Mouse (Mus musculus): Measurements from ENCODE around the gene Plac8.

The Plac8 gene

DNA sequence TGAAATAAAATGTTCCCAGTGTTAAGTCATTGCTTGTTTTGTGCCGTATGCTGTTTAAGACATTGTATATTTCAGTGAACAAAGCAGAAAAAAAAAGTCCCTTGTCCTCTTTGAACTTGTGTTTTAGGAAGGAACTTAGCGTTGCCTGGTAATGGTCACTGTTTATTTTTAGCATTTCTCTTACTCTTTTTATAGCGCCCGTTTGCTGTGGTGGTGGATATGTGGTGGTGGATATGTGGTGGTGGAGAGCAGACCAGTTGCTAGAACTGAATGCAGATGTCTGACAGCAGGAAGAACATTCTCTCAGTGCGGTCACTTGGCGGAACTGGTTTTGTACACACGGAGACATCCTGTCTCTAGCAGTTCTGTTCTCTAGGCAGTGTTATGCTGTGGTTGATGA, 45.9 kb downstream of the Plac8 start:
- no peak for DNase-seq

DNA sequence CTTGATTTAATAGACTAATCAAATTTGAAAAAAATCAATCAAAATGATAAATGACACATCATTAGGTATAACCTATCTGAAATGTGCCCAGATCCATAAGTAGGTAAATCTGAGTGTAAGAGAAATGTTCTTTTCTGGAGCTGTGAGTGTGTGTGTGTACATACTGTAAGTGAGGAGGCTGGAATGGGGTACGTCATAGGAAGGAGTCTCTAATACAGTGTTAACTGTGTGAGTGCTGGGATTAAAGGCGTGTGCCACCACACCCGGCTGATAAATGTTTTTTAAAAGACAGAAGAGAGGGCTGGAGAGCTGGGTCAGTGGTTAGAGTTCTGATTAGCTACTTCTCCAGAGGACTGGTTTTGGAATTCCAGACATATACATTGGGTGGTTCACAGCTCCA, 46.4 kb downstream of the Plac8 start:
- DNase-seq: no peak

DNA sequence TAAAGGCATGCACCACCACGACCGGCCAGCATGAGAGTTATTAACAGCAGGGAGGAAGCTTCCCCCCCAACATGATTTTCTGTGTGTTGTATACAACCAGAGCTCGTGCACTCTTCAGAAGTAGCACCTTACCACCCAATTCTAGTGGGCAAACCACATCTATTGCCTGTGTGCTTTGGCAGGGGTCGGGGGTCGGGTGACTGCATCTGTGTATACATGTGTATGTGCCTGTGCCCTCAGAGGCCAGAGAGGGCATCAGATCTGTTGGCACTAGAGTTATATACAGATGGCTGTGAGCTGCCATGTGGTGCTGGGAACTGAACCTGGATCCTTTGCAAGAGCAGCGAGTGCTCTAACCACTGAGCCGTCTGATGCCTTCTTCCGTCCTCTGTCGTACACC, 47.1 kb downstream of the Plac8 start:
- DNase-seq: no peak

GRCm38 (mm10) chr5:100523331-100523730, 48.7 kb downstream of the Plac8 start:
- DNase-seq: no peak

GRCm38 (mm10) chr5:100520223-100520622, 51.8 kb downstream of the Plac8 start:
- no peak for DNase-seq

GRCm38 (mm10) chr5:100519027-100519411, 53.0 kb downstream of the Plac8 start:
- no peak for DNase-seq

DNA sequence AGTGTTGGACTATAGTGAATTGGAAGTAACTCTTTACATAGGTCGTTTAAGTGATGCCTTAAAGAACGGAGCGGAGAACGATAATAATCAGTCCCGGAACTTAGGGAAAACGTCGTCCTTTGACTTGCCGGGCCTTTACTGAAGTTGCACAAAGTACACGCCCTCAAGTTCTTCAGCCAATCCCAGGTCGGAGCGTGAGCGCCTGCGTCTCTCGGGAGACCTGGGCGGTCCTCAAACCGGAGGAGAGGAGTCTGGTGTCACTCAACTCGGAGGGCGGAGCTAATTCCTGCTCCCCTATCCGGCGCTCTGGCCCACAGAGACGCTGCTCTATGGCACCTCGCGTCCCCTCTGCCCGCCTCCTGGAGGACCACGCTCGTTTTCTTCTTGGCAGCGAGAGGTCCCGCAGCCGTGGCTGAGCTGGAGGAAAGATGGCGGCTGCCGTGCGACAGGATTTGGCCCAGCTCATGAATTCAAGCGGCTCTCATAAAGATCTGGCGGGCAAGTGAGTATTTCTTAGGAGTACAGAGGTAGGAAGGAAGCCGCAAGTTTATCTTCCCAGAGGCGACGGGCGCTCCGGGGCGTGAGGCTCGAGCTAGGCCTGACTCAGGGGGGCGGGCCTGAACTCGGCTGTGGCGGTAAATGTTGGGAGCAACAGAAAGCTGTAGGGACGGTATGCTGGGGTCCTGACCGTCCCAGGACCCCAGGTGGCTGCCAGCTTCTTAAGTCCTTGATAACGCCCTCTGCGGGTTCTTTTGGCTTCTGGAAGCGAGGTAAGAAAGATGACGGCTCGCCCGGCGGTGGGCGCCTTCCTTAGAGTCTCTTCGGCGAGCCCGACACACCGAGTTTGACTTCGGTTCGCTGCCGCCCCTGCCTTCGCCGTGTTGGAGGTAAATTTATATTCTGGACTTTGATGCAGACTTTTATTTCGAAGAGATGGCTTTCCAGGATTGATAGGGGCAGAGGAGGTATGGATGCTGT, 53.7 kb downstream of the Plac8 start, which contains the start of gene Cops4:
TSS of gene Cops4 (plus strand) at position 261 of the 978 bp plus-strand sequence.
- peak; percentile 98 to 99 for DNase-seq

DNA sequence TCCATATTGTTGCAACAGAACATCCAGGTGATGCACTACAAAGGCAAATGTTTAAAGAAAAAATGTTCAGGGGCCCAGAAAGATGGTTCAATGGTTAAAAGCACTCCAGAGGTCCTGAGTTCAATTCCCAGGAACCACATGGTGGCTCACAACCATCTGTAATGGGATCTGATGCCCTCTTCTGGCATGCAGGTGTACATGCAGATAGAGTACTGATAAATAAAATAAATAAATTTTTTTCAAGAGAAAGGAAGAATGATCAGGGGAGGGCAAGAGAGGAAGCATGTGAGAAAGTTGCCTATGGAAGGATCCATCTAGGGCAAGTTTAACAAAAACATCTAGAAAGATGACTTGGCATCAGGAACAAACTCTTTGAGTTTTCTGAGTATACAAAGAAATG, 59.5 kb downstream of the Plac8 start:
- no peak for DNase-seq

DNA sequence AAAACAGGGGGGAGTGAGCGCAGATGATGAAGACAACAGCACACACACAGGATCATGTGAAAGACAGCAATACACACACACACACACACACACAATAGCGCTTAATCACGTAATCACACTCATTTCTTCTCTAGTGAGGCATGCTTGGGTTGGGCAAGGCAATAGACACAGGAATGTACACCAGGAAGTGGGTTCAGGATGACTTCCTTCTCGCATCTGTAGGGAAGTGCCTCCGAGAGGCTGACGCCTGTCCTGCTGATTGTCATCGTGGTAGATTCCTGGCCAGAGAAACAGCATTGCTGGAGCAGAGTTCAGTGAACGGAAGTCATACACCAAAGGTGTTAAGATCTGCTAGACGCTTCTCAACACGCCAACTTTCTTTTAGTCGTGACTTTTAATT, 62.8 kb downstream of the Plac8 start:
- no peak for DNase-seq

All from kidney, adult 8-10 months (tissue).